ENCODE assay signal across 9 mouse cellular contexts in the genomic region with DNA sequence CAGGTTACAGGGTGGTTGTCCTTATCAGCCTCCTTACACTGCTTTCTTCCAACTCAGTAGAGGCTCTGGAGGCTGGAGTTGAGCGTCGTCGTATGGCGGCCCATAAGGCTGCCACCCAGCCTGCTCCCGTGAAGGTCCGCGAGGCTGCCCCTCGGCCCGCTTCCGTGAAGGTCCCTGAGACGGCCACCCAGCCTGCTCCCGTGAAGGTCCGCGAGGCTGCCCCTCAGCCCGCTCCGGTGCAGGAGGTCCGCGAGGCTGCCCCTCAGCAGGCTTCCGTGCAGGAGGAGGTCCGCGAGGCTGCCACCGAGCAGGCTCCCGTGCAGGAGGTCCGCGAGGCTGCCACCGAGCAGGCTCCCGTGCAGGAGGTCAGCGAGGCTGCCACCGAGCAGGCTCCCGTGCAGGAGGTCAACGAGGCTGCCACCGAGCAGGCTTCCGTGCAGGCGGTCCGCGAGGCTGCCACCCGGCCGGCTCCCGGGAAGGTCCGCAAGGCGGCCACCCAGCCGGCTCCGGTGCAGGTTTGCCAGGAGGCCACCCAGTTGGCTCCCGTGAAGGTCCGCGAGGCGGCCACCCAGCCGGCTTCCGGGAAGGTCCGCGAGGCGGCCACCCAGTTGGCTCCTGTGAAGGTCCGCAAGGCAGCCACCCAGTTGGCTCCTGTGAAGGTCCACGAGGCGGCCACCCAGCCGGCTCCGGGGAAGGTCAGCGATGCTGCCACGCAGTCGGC. TPM values are rescaled to one million over a fixed set of nuclear protein-coding genes. Genes with fewer than 3 reads are reported as not detected.
DNase-seq lines count a peak whose midpoint lies in the region; ATAC-seq and TF ChIP-seq lines count a peak whose summit lies in the region.
"Had no signal": no experiment of that assay in that cellular context is flagged by ENCODE, and none has a peak within 500 bp of the region (broad histone marks: within the 10 kb centered on the region; RNA-seq: fewer than 3 reads in every experiment).

No protein-coding gene starts in this region.

- 9% methylated on average over 60 of the region's 60 CpGs for WGBS in forebrain, postnatal 0 days
- WGBS in hindbrain, embryonic 11.5 days, result 4% methylated on average over 58 of the region's 60 CpGs
- 5% methylated on average over 60 of the region's 60 CpGs for WGBS in limb, embryonic 12.5 days
- WGBS in midbrain, embryonic 13.5 days, result 6% methylated on average over 60 of the region's 60 CpGs

- H3K27me3 ChIP-seq in forebrain, postnatal 0 days (ENCODE audit: insufficient read depth, low read length), result peaks cover 25% of the 10 kb centered on the region
- peaks cover 20% of the 10 kb centered on the region for H3K27me3 ChIP-seq in hindbrain, embryonic 11.5 days (ENCODE audit: control insufficient read depth, insufficient read depth, low read length)
- H3K27me3 ChIP-seq in limb, embryonic 12.5 days, result peaks cover 52% of the 10 kb centered on the region
- peaks cover 58% of the 10 kb centered on the region for H3K27me3 ChIP-seq in midbrain, embryonic 13.5 days

- H3K4me3 ChIP-seq in forebrain, postnatal 0 days (ENCODE audit: low read depth, low read length), result peak overlapping the region; percentile 30
- peak overlapping the region; percentile 36 for H3K4me3 ChIP-seq in hindbrain, embryonic 11.5 days (ENCODE audit: low read depth, low read length)
- H3K4me3 ChIP-seq in limb, embryonic 12.5 days (replicated peaks), result peak overlapping the region; percentile 49
- peak overlapping the region; percentile 48 for H3K4me3 ChIP-seq in midbrain, embryonic 13.5 days (replicated peaks)

- no peaks in the 10 kb centered on the region for H3K36me3 ChIP-seq in forebrain, postnatal 0 days (ENCODE audit: insufficient read depth)
- H3K36me3 ChIP-seq in hindbrain, embryonic 11.5 days (ENCODE audit: control insufficient read depth, insufficient read depth, low read length), result no peaks in the 10 kb centered on the region
- H3K36me3 ChIP-seq in limb, embryonic 12.5 days, result no peaks in the 10 kb centered on the region
- H3K36me3 ChIP-seq in midbrain, embryonic 13.5 days, result no peaks in the 10 kb centered on the region

- no peak overlapping the region for H3K27ac ChIP-seq in forebrain, postnatal 0 days (ENCODE audit: low read depth, low read length)
- H3K27ac ChIP-seq in hindbrain, embryonic 11.5 days (ENCODE audit: low read depth, low read length), result no peak overlapping the region
- no peak overlapping the region for H3K27ac ChIP-seq in limb, embryonic 12.5 days
- no peak overlapping the region for H3K27ac ChIP-seq in midbrain, embryonic 13.5 days

- H3K4me1 ChIP-seq in forebrain, postnatal 0 days (ENCODE audit: insufficient read depth), result no peaks in the 10 kb centered on the region
- H3K4me1 ChIP-seq in hindbrain, embryonic 11.5 days (replicated peaks; ENCODE audit: control insufficient read depth, insufficient read depth, low read length), result 0 out of 2 replicates have a peak, but pooled peaks cover 4% of the 10 kb centered on the region
- H3K4me1 ChIP-seq in limb, embryonic 12.5 days (replicated peaks), result peaks cover 10% of the 10 kb centered on the region
- H3K4me1 ChIP-seq in midbrain, embryonic 13.5 days (replicated peaks), result peaks cover 10% of the 10 kb centered on the region

- ATAC-seq in forebrain, postnatal 0 days, result peak; percentile 65
- ATAC-seq in hindbrain, embryonic 11.5 days (ENCODE audit: low FRiP score), result peak; percentile 51; the same call in 1 of the 2 replicates
- peak; percentile 62; the same call in 1 of the 2 replicates for ATAC-seq in limb, embryonic 12.5 days (ENCODE audit: insufficient number of reproducible peaks, insufficient read depth, low FRiP score, low TSS enrichment, low read depth)
- peak; percentile 45 for ATAC-seq in midbrain, embryonic 13.5 days

- TF ChIP-seq CTCF in forebrain, postnatal 0 days (IDR thresholded peaks at IDR 0.05; ENCODE audit: low read depth), result no peak

- peak; percentile 85 for DNase-seq in adrenal gland, adult 2 months
- peak; percentile 45 for DNase-seq in cerebellum, adult 11 months
- DNase-seq in forebrain, postnatal 0 days, result no peak
- DNase-seq in hindbrain, embryonic 11.5 days (ENCODE audit: low spot score), result peak; percentile 54
- DNase-seq in urinary bladder, postnatal 4 days (ENCODE audit: low spot score in 2 of 2), result peak; percentile 54 to 66

- H3K9me3 ChIP-seq in forebrain, postnatal 0 days (ENCODE audit: low read length), result no peaks in the 10 kb centered on the region
- H3K9me3 ChIP-seq in hindbrain, embryonic 11.5 days (ENCODE audit: control insufficient read depth, low read length), result no peaks in the 10 kb centered on the region
- no peaks in the 10 kb centered on the region for H3K9me3 ChIP-seq in limb, embryonic 12.5 days
- H3K9me3 ChIP-seq in midbrain, embryonic 13.5 days, result no peaks in the 10 kb centered on the region

- peak overlapping the region; percentile 25; the same call in 1 of the 2 replicates for H3K9ac ChIP-seq in forebrain, postnatal 0 days
- peak overlapping the region; percentile 35; the same call in 1 of the 2 replicates for H3K9ac ChIP-seq in hindbrain, embryonic 11.5 days (ENCODE audit: low read depth, low read length)
- peak overlapping the region; percentile 66 for H3K9ac ChIP-seq in limb, embryonic 12.5 days (replicated peaks)
- H3K9ac ChIP-seq in midbrain, embryonic 13.5 days (replicated peaks), result peak overlapping the region; percentile 65

- peak overlapping the region; percentile 57 for H3K4me2 ChIP-seq in forebrain, postnatal 0 days (ENCODE audit: low read depth)
- peak overlapping the region; percentile 92 for H3K4me2 ChIP-seq in hindbrain, embryonic 11.5 days (replicated peaks; ENCODE audit: low read depth, low read length)
- peak overlapping the region; percentile 90 for H3K4me2 ChIP-seq in limb, embryonic 12.5 days
- peak overlapping the region; percentile 84 for H3K4me2 ChIP-seq in midbrain, embryonic 13.5 days (replicated peaks)

RNA-seq across cellular contexts. Expression of gene Gm20509, which starts 1.0 kb away (rescaled TPM):
- total RNA-seq in adrenal gland, adult 2 months (2021), result under 1 TPM in 1 of 2 experiments, not detected in 1; 0.29 TPM
- not detected in 2 replicates for polyA plus RNA-seq in adrenal gland, adult 2 months (2012; rRNA removed)
- not detected in 2 replicates for total RNA-seq in forebrain, postnatal 0 days (2014; rRNA removed)
- not detected in 2 replicates for polyA plus RNA-seq in forebrain, postnatal 0 days (2015; fragmentation: Nextera tagmentation; extraction: Ambion mirVana)
- polyA plus RNA-seq in hindbrain, embryonic 11.5 days (2014; fragmentation: Nextera tagmentation; extraction: Ambion mirVana), result not detected in 2 replicates
- polyA plus RNA-seq in limb, embryonic 12.5 days (2016; fragmentation: Nextera tagmentation; extraction: Ambion mirVana), result not detected in 2 replicates
- polyA plus RNA-seq in midbrain, embryonic 13.5 days (2015; fragmentation: Nextera tagmentation; extraction: Ambion mirVana), result not detected in 2 replicates
- total RNA-seq: adrenal gland, postnatal 4 days; left cerebral cortex, postnatal 25 days had no signal

RNA-seq across cellular contexts. Expression of gene Khdc3, which starts 1.7 kb away (rescaled TPM):
- total RNA-seq in adrenal gland, adult 2 months (2021), result under 1 TPM in 1 of 2 experiments, not detected in 1; 0.48 TPM
- polyA plus RNA-seq in adrenal gland, adult 2 months (2012; rRNA removed), result 0.25 and 0.33 TPM in 2 replicates
- total RNA-seq in forebrain, postnatal 0 days (2014; rRNA removed), result 1.1 TPM in 1 of 2 replicates, not detected in the other
- 0.08 TPM in 1 of 2 replicates, not detected in the other for polyA plus RNA-seq in forebrain, postnatal 0 days (2015; fragmentation: Nextera tagmentation; extraction: Ambion mirVana)
- polyA plus RNA-seq in hindbrain, embryonic 11.5 days (2014; fragmentation: Nextera tagmentation; extraction: Ambion mirVana), result not detected in 2 replicates
- polyA plus RNA-seq in limb, embryonic 12.5 days (2016; fragmentation: Nextera tagmentation; extraction: Ambion mirVana), result not detected in 2 replicates
- polyA plus RNA-seq in midbrain, embryonic 13.5 days (2015; fragmentation: Nextera tagmentation; extraction: Ambion mirVana), result 0.12 TPM in 1 of 2 replicates, not detected in the other

RNA-seq across cellular contexts. Expression of gene Rsl24d1, which starts 9.9 kb away (rescaled TPM):
- 10 to 100 TPM; 53.3 to 61.1 TPM for total RNA-seq in adrenal gland, adult 2 months (2021)
- 4.7 and 6.6 TPM in 2 replicates for polyA plus RNA-seq in adrenal gland, adult 2 months (2012; rRNA removed)
- total RNA-seq in forebrain, postnatal 0 days (2014; rRNA removed), result 88.2 and 99.1 TPM in 2 replicates
- 115 and 119 TPM in 2 replicates for polyA plus RNA-seq in forebrain, postnatal 0 days (2015; fragmentation: Nextera tagmentation; extraction: Ambion mirVana)
- 162 and 167 TPM in 2 replicates for polyA plus RNA-seq in hindbrain, embryonic 11.5 days (2014; fragmentation: Nextera tagmentation; extraction: Ambion mirVana)
- polyA plus RNA-seq in limb, embryonic 12.5 days (2016; fragmentation: Nextera tagmentation; extraction: Ambion mirVana), result 143 and 145 TPM in 2 replicates
- polyA plus RNA-seq in midbrain, embryonic 13.5 days (2015; fragmentation: Nextera tagmentation; extraction: Ambion mirVana), result 120 and 123 TPM in 2 replicates

RNA-seq across cellular contexts. Expression of gene Rab27a, which starts 58.7 kb away (rescaled TPM):
- total RNA-seq in adrenal gland, adult 2 months (2021), result 10 to 100 TPM; 36.2 to 36.8 TPM
- 3.3 and 5.5 TPM in 2 replicates for polyA plus RNA-seq in adrenal gland, adult 2 months (2012; rRNA removed)
- total RNA-seq in forebrain, postnatal 0 days (2014; rRNA removed), result 3.9 and 5.6 TPM in 2 replicates
- polyA plus RNA-seq in forebrain, postnatal 0 days (2015; fragmentation: Nextera tagmentation; extraction: Ambion mirVana), result 1.1 and 2.3 TPM in 2 replicates
- polyA plus RNA-seq in hindbrain, embryonic 11.5 days (2014; fragmentation: Nextera tagmentation; extraction: Ambion mirVana), result 0.73 and 1.1 TPM in 2 replicates
- polyA plus RNA-seq in limb, embryonic 12.5 days (2016; fragmentation: Nextera tagmentation; extraction: Ambion mirVana), result 6.8 and 8.0 TPM in 2 replicates
- polyA plus RNA-seq in midbrain, embryonic 13.5 days (2015; fragmentation: Nextera tagmentation; extraction: Ambion mirVana), result 0.94 and 1.5 TPM in 2 replicates

Comparison
In these comparisons a context has a peak if more than half of its experiments do, and no peak if none do; other contexts are left out.
1. RNA of gene Rsl24d1, which starts 9.9 kb away (polyA plus RNA-seq): 162 to 167 TPM in hindbrain, embryonic 11.5 days, 143 to 145 TPM in limb, embryonic 12.5 days, 120 to 123 TPM in midbrain, embryonic 13.5 days and 115 to 119 TPM in forebrain, postnatal 0 days; 4.7 to 6.6 TPM in adrenal gland, adult 2 months; every median in the first group is over 10 times any median in the second.
2. Peak in every context shown above with its lines, with median percentiles within 50 percentile points of each other: ATAC-seq, H3K4me2 ChIP-seq, H3K4me3 ChIP-seq and H3K9ac ChIP-seq.